Mouse (Mus musculus): ENCODE data around the gene B3galt4. TPM values are rescaled to one million over a fixed set of nuclear protein-coding genes. Genes with fewer than 3 reads are reported as not detected.
"Not testable (repeated sequence)": the region's sequence is repeated elsewhere in the genome, so short reads cannot be mapped to it uniquely, and the experiment has no call there.

Gene B3galt4
- total RNA-seq, 2 experiments from 2014 or later: 2.7 to 2.9 TPM

- no peak for DNase-seq
- intact Hi-C loops (cut with DNase I): no loop called here
These were observed 18.1 kb upstream of the B3galt4 start for GRCm38 (mm10) chr17:33969394-33969793.

- DNase-seq: no peak
- intact Hi-C loops (cut with DNase I): loop anchor here (1.0 kb wide), 1 partner anchor 13 kb away; no protein-coding TSS in a partner anchor
These were observed 17.6 kb upstream of the B3galt4 start for GRCm38 (mm10) chr17:33968927-33969326.

- DNase-seq: peak; percentile 80 to 86
- intact Hi-C loops (cut with DNase I): loop anchor here (1.0 kb wide), 1 partner anchor 14 kb away; no protein-coding TSS in a partner anchor
These were observed 17.2 kb upstream of the B3galt4 start for GRCm38 (mm10) chr17:33968489-33968888.

- no peak for DNase-seq
- intact Hi-C loops (cut with DNase I): loop anchor here (1.0 kb wide), 1 partner anchor 1336 kb away; no protein-coding TSS in a partner anchor
These were observed 14.7 kb upstream of the B3galt4 start for GRCm38 (mm10) chr17:33965846-33966550.

- DNase-seq: no peak
- intact Hi-C loops (cut with DNase I): no loop called here
These were observed 14.0 kb upstream of the B3galt4 start for GRCm38 (mm10) chr17:33965082-33965845.

GRCm38 (mm10) chr17:33962876-33963275 is 11.6 kb upstream of the B3galt4 start:
- no peak for DNase-seq
- intact Hi-C loops (cut with DNase I): loop anchor here (5.0 kb wide), 1 partner anchor 1394 kb away; no protein-coding TSS in a partner anchor

GRCm38 (mm10) chr17:33959948-33960347 is 8.7 kb upstream of the B3galt4 start:
- DNase-seq: no peak
- intact Hi-C loops (cut with DNase I): loop anchor here (2.0 to 5.0 kb wide), 3 partner anchors 1311 to 1397 kb away; no protein-coding TSS in a partner anchor

- intact Hi-C loops (cut with DNase I): no loop called here
- no peak for DNase-seq
These were observed 7.8 kb upstream of the B3galt4 start for GRCm38 (mm10) chr17:33959135-33959534.

GRCm38 (mm10) chr17:33958451-33958850 is 7.2 kb upstream of the B3galt4 start:
- DNase-seq: no peak
- intact Hi-C loops (cut with DNase I): no loop called here

GRCm38 (mm10) chr17:33957493-33957892 is 6.2 kb upstream of the B3galt4 start:
- DNase-seq: no peak
- intact Hi-C loops (cut with DNase I): loop anchor here (1.0 kb wide), 1 partner anchor 64 kb away; no protein-coding TSS in a partner anchor

GRCm38 (mm10) chr17:33956336-33956735 is 5.0 kb upstream of the B3galt4 start:
- no peak for DNase-seq
- intact Hi-C loops (cut with DNase I): no loop called here

GRCm38 (mm10) chr17:33955555-33956214 is 4.4 kb upstream of the B3galt4 start, which contains the start of the genes Vps52 and Rps18:
Vps52 (plus strand) TSS chr17:33955812.
Rps18 (minus strand) TSS chr17:33956001.
- intact Hi-C loops (cut with DNase I): loop anchor here (1.0 kb wide), 2 partner anchors 15 to 26 kb away; partner anchors contain the start of genes Pfdn6, Rgl2 and Wdr46
- DNase-seq: peak; percentile 96 to 98

GRCm38 (mm10) chr17:33954646-33955554 is 3.6 kb upstream of the B3galt4 start:
- no peak for DNase-seq
- intact Hi-C loops (cut with DNase I): loop anchor here (1.0 kb wide), 2 partner anchors 15 to 26 kb away; partner anchors contain the start of genes Pfdn6, Rgl2 and Wdr46

- intact Hi-C loops (cut with DNase I): no loop called here
- no peak for DNase-seq
These were observed 2.8 kb upstream of the B3galt4 start for GRCm38 (mm10) chr17:33953961-33954565.

- intact Hi-C loops (cut with DNase I): no loop called here
- no peak for DNase-seq
These were observed 2.0 kb upstream of the B3galt4 start for GRCm38 (mm10) chr17:33953310-33953709.

GRCm38 (mm10) chr17:33952879-33953278 is 1.6 kb upstream of the B3galt4 start:
- intact Hi-C loops (cut with DNase I): no loop called here
- DNase-seq: no peak

- DNase-seq; intact Hi-C loops (cut with DNase I): not testable (repeated sequence)
These were observed 727 bp upstream of the B3galt4 start for GRCm38 (mm10) chr17:33952015-33952414.

GRCm38 (mm10) chr17:33950131-33950625 is 1.1 kb downstream of the B3galt4 start:
- DNase-seq: no peak
- intact Hi-C loops (cut with DNase I): no loop called here
